Mouse (Mus musculus): ENCODE data around the gene Pitpnb. TPM values are rescaled to one million over a fixed set of nuclear protein-coding genes. Genes with fewer than 3 reads are reported as not detected.

The Pitpnb gene
- polyA plus RNA-seq, 1 experiment from 2014 or later: 120 TPM

GRCm38 (mm10) chr5:111378126-111378993 lies 47.8 kb downstream of the Pitpnb start:
- Histone ChIP-seq H3K27me3 (ENCODE audit: control insufficient read depth, insufficient read depth, low read length) (no peaks in the 10 kb centered on the region), H3K9ac (ENCODE audit: low read depth, low read length) (no peak overlapping the region), H3K27ac (ENCODE audit: low read depth, low read length) (no peak overlapping the region), H3K9me3 (ENCODE audit: control insufficient read depth, low read length) (no peaks in the 10 kb centered on the region), H3K36me3 (ENCODE audit: control insufficient read depth, insufficient read depth, low read length) (peaks cover 15% of the 10 kb centered on the region), H3K4me2 (replicated peaks; ENCODE audit: low read depth, low read length) (no peak overlapping the region), H3K4me3 (ENCODE audit: low read depth, low read length) (no peak overlapping the region), H3K4me1 (replicated peaks; ENCODE audit: control insufficient read depth, insufficient read depth, low read length) (no peaks in the 10 kb centered on the region)
- no peak for DNase-seq (ENCODE audit: low spot score)
- 72% methylated on average over 7 of the region's 7 CpGs for WGBS
- ATAC-seq (ENCODE audit: low FRiP score): no peak

GRCm38 (mm10) chr5:111383335-111383734 lies 52.8 kb downstream of the Pitpnb start:
- Histone ChIP-seq H3K4me1 (replicated peaks; ENCODE audit: control insufficient read depth, insufficient read depth, low read length) (no peaks in the 10 kb centered on the region), H3K4me2 (replicated peaks; ENCODE audit: low read depth, low read length) (no peak overlapping the region), H3K36me3 (ENCODE audit: control insufficient read depth, insufficient read depth, low read length) (peaks cover 20% of the 10 kb centered on the region; the same call in 1 of the 2 replicates), H3K27ac (ENCODE audit: low read depth, low read length) (no peak overlapping the region), H3K9me3 (ENCODE audit: control insufficient read depth, low read length) (no peaks in the 10 kb centered on the region), H3K4me3 (ENCODE audit: low read depth, low read length) (no peak overlapping the region), H3K9ac (ENCODE audit: low read depth, low read length) (no peak overlapping the region), H3K27me3 (ENCODE audit: control insufficient read depth, insufficient read depth, low read length) (no peaks in the 10 kb centered on the region)
- DNase-seq (ENCODE audit: low spot score) (no peak), ATAC-seq (ENCODE audit: low FRiP score) (no peak)
- 86% methylated on average over 5 of the region's 5 CpGs for WGBS

- Histone ChIP-seq H3K9ac (ENCODE audit: low read depth, low read length) (no peak overlapping the region), H3K9me3 (ENCODE audit: control insufficient read depth, low read length) (no peaks in the 10 kb centered on the region), H3K27ac (ENCODE audit: low read depth, low read length) (no peak overlapping the region), H3K27me3 (ENCODE audit: control insufficient read depth, insufficient read depth, low read length) (no peaks in the 10 kb centered on the region), H3K4me2 (replicated peaks; ENCODE audit: low read depth, low read length) (no peak overlapping the region), H3K36me3 (ENCODE audit: control insufficient read depth, insufficient read depth, low read length) (peaks cover 4% of the 10 kb centered on the region; the same call in 1 of the 2 replicates), H3K4me1 (replicated peaks; ENCODE audit: control insufficient read depth, insufficient read depth, low read length) (peaks cover 15% of the 10 kb centered on the region), H3K4me3 (ENCODE audit: low read depth, low read length) (no peak overlapping the region)
- 88% methylated on average over 10 of the region's 10 CpGs for WGBS
- no peak for DNase-seq (ENCODE audit: low spot score)
- no peak for ATAC-seq (ENCODE audit: low FRiP score)
These were observed 60.3 kb downstream of the Pitpnb start for GRCm38 (mm10) chr5:111390911-111391310.

GRCm38 (mm10) chr5:111391485-111391884 lies 60.9 kb downstream of the Pitpnb start:
- Histone ChIP-seq H3K9me3 (ENCODE audit: control insufficient read depth, low read length) (no peaks in the 10 kb centered on the region), H3K4me2 (replicated peaks; ENCODE audit: low read depth, low read length) (no peak overlapping the region), H3K9ac (ENCODE audit: low read depth, low read length) (no peak overlapping the region), H3K36me3 (ENCODE audit: control insufficient read depth, insufficient read depth, low read length) (0 out of 2 replicates have a peak, but pooled peaks cover 2% of the 10 kb centered on the region), H3K27me3 (ENCODE audit: control insufficient read depth, insufficient read depth, low read length) (no peaks in the 10 kb centered on the region), H3K27ac (ENCODE audit: low read depth, low read length) (no peak overlapping the region), H3K4me1 (replicated peaks; ENCODE audit: control insufficient read depth, insufficient read depth, low read length) (peaks cover 15% of the 10 kb centered on the region), H3K4me3 (ENCODE audit: low read depth, low read length) (no peak overlapping the region)
- no peak for ATAC-seq (ENCODE audit: low FRiP score)
- DNase-seq (ENCODE audit: low spot score): no peak
- WGBS: 87% methylated on average over 6 of the region's 6 CpGs

GRCm38 (mm10) chr5:111393346-111394197 lies 63.0 kb downstream of the Pitpnb start:
- peaks cover 15% of the 10 kb centered on the region for H3K4me1 ChIP-seq (replicated peaks; ENCODE audit: control insufficient read depth, insufficient read depth, low read length)
- no peaks in the 10 kb centered on the region for H3K9me3 ChIP-seq (ENCODE audit: control insufficient read depth, low read length)
- 12% methylated on average over 17 of the region's 17 CpGs for WGBS
- peak overlapping the region; percentile 73 for H3K27ac ChIP-seq (ENCODE audit: low read depth, low read length)
- peak overlapping the region; percentile 31 for H3K4me2 ChIP-seq (replicated peaks; ENCODE audit: low read depth, low read length)
- H3K36me3 ChIP-seq (ENCODE audit: control insufficient read depth, insufficient read depth, low read length): no peaks in the 10 kb centered on the region
- peak; percentile 74 for ATAC-seq (ENCODE audit: low FRiP score)
- no peaks in the 10 kb centered on the region for H3K27me3 ChIP-seq (ENCODE audit: control insufficient read depth, insufficient read depth, low read length)
- DNase-seq (ENCODE audit: low spot score): peak; percentile 85
- peak overlapping the region; percentile 12; the same call in 1 of the 2 replicates for H3K9ac ChIP-seq (ENCODE audit: low read depth, low read length)
- H3K4me3 ChIP-seq (ENCODE audit: low read depth, low read length): no peak overlapping the region

- Histone ChIP-seq H3K9ac (ENCODE audit: low read depth, low read length) (no peak overlapping the region), H3K36me3 (ENCODE audit: control insufficient read depth, insufficient read depth, low read length) (no peaks in the 10 kb centered on the region), H3K27ac (ENCODE audit: low read depth, low read length) (0 out of 2 replicates have a peak overlapping the region, but pooled peaks have one; percentile 73), H3K9me3 (ENCODE audit: control insufficient read depth, low read length) (no peaks in the 10 kb centered on the region), H3K27me3 (ENCODE audit: control insufficient read depth, insufficient read depth, low read length) (no peaks in the 10 kb centered on the region), H3K4me3 (ENCODE audit: low read depth, low read length) (no peak overlapping the region), H3K4me1 (replicated peaks; ENCODE audit: control insufficient read depth, insufficient read depth, low read length) (peaks cover 15% of the 10 kb centered on the region), H3K4me2 (replicated peaks; ENCODE audit: low read depth, low read length) (peak overlapping the region; percentile 31)
- ATAC-seq (ENCODE audit: low FRiP score) (0 out of 2 replicates have a peak, but pooled peaks have one; percentile 1), DNase-seq (ENCODE audit: low spot score) (peak; percentile 18)
- 25% methylated on average over 15 of the region's 15 CpGs for WGBS
These were observed 63.9 kb downstream of the Pitpnb start for GRCm38 (mm10) chr5:111394198-111395053.

- DNase-seq (ENCODE audit: low spot score): no peak
- peaks cover 15% of the 10 kb centered on the region for H3K4me1 ChIP-seq (replicated peaks; ENCODE audit: control insufficient read depth, insufficient read depth, low read length)
- no peaks in the 10 kb centered on the region for H3K9me3 ChIP-seq (ENCODE audit: control insufficient read depth, low read length)
- H3K27ac ChIP-seq (ENCODE audit: low read depth, low read length): no peak overlapping the region
- no peaks in the 10 kb centered on the region for H3K36me3 ChIP-seq (ENCODE audit: control insufficient read depth, insufficient read depth, low read length)
- 57% methylated on average over 10 of the region's 10 CpGs for WGBS
- H3K4me3 ChIP-seq (ENCODE audit: low read depth, low read length): no peak overlapping the region
- H3K9ac ChIP-seq (ENCODE audit: low read depth, low read length): no peak overlapping the region
- H3K4me2 ChIP-seq (replicated peaks; ENCODE audit: low read depth, low read length): no peak overlapping the region
- no peak for ATAC-seq (ENCODE audit: low FRiP score)
- no peaks in the 10 kb centered on the region for H3K27me3 ChIP-seq (ENCODE audit: control insufficient read depth, insufficient read depth, low read length)
These were observed 65.2 kb downstream of the Pitpnb start for GRCm38 (mm10) chr5:111395771-111396170.

GRCm38 (mm10) chr5:111396199-111396598 lies 65.6 kb downstream of the Pitpnb start:
- no peak overlapping the region for H3K4me3 ChIP-seq (ENCODE audit: low read depth, low read length)
- H3K4me1 ChIP-seq (replicated peaks; ENCODE audit: control insufficient read depth, insufficient read depth, low read length): peaks cover 15% of the 10 kb centered on the region
- H3K9ac ChIP-seq (ENCODE audit: low read depth, low read length): no peak overlapping the region
- WGBS: 76% methylated on average over 4 of the region's 4 CpGs
- no peaks in the 10 kb centered on the region for H3K27me3 ChIP-seq (ENCODE audit: control insufficient read depth, insufficient read depth, low read length)
- ATAC-seq (ENCODE audit: low FRiP score): no peak
- H3K36me3 ChIP-seq (ENCODE audit: control insufficient read depth, insufficient read depth, low read length): no peaks in the 10 kb centered on the region
- H3K9me3 ChIP-seq (ENCODE audit: control insufficient read depth, low read length): no peaks in the 10 kb centered on the region
- no peak for DNase-seq (ENCODE audit: low spot score)
- no peak overlapping the region for H3K4me2 ChIP-seq (replicated peaks; ENCODE audit: low read depth, low read length)
- no peak overlapping the region for H3K27ac ChIP-seq (ENCODE audit: low read depth, low read length)
